Mouse (Mus musculus): ENCODE data around the gene Tnfrsf11a.

DNA sequence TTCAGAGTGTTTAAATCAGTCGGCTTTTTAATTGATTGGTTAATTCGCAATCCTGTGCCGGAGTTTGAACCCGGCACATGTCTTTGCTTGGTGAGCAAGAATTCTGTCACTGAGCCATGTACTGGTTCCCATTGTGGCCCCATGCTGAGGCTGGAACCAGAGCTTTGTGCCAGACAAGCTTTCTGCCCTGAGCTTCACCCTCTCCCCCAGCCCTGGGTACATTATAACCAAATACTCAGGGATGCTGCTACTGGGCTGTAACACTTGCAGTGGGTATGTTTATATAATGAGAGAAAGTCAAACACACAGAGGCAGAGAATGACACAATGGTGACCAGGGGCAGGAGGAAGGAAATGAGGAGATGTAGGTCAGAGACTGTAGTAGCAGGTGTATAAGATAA, 43.8 kb downstream of the Tnfrsf11a start:
- TF ChIP-seq CTCF (IDR thresholded peaks at IDR 0.05; ENCODE audit: low read depth, low read length), result no peak
- no peak for TF ChIP-seq POLR2A (IDR thresholded peaks at IDR 0.05; ENCODE audit: extremely low read depth, insufficient read depth, low read length)

Measured in liver, adult 2 months (tissue).